26 mouse cellular contexts compared by ENCODE assay signal in genomic region chr2:102287369-102287768, GRCm38 (mm10).
DNase-seq lines count a peak whose midpoint lies in the region; ATAC-seq and TF ChIP-seq lines count a peak whose summit lies in the region.
"Had no signal": no experiment of that assay in that cellular context is flagged by ENCODE, and none has a peak within 500 bp of the region (broad histone marks: within the 10 kb centered on the region; RNA-seq: fewer than 3 reads in every experiment).

No protein-coding gene starts in this region.

- no peak overlapping the region for H3K9ac ChIP-seq in lung, postnatal 0 days (replicated peaks; ENCODE audit: low read depth)
- H3K9ac ChIP-seq: embryonic facial prominence, embryonic 12.5 days; limb, embryonic 12.5 days; liver, embryonic 15.5 days; lung, embryonic 15.5 days; midbrain, embryonic 13.5 days; neural tube, embryonic 15.5 days; stomach, embryonic 15.5 days had no signal

- H3K4me2 ChIP-seq in lung, postnatal 0 days (replicated peaks; ENCODE audit: low read depth, low read length), result no peak overlapping the region
- H3K4me2 ChIP-seq: embryonic facial prominence, embryonic 12.5 days; limb, embryonic 12.5 days; liver, embryonic 15.5 days; lung, embryonic 15.5 days; midbrain, embryonic 13.5 days; neural tube, embryonic 15.5 days; stomach, embryonic 15.5 days had no signal

- DNase-seq in lung, postnatal 0 days (ENCODE audit: low spot score), result peak; percentile 46
- DNase-seq in lung, postnatal 14 days, result no peak
- DNase-seq in kidney, adult 11 months, result peak; percentile 46
- DNase-seq in kidney, adult 9 months, result peak; percentile 56
- peak; percentile 16 for DNase-seq in kidney, postnatal 10 days
- no peak for DNase-seq in frontal cortex, postnatal 36 days (ENCODE audit: low spot score in 2 of 2)
- no peak for DNase-seq in adrenal gland, adult 18-20 months (ENCODE audit: low spot score in 2 of 2)
- no peak for DNase-seq in spleen, adult 12 weeks (ENCODE audit: low spot score)
- DNase-seq: adrenal gland, postnatal 25 days; cerebellum, adult 11-12 months; cerebellum, adult 9-11 months; embryo, embryonic 11 days; layer of hippocampus, adult 9-11 months; retina, postnatal 1 day; right cerebral cortex, postnatal 14 days; thymus, postnatal 14 days had no signal

- TF ChIP-seq EP300 in lung, postnatal 0 days (IDR thresholded peaks at IDR 0.05), result peak; percentile 53

- no peaks in the 10 kb centered on the region for H3K27me3 ChIP-seq in lung, postnatal 0 days (replicated peaks; ENCODE audit: insufficient read depth, low read length)
- H3K27me3 ChIP-seq: embryonic facial prominence, embryonic 12.5 days; limb, embryonic 12.5 days; liver, embryonic 15.5 days; lung, embryonic 15.5 days; midbrain, embryonic 13.5 days; neural tube, embryonic 15.5 days; stomach, embryonic 15.5 days had no signal

- peak; percentile 70 for ATAC-seq in lung, postnatal 0 days
- ATAC-seq: forebrain, embryonic 16.5 days; hindbrain, embryonic 16.5 days; midbrain, embryonic 13.5 days had no signal

- H3K9me3 ChIP-seq in lung, postnatal 0 days (ENCODE audit: low read length), result no peaks in the 10 kb centered on the region
- H3K9me3 ChIP-seq: embryonic facial prominence, embryonic 12.5 days; limb, embryonic 12.5 days; liver, embryonic 15.5 days; lung, embryonic 15.5 days; midbrain, embryonic 13.5 days; neural tube, embryonic 15.5 days; stomach, embryonic 15.5 days had no signal

- TF ChIP-seq CTCF in lung, postnatal 0 days (IDR thresholded peaks at IDR 0.05), result no peak

- WGBS in lung, postnatal 0 days, result 72% methylated on average over 3 of the region's 3 CpGs

- H3K4me3 ChIP-seq in lung, postnatal 0 days (ENCODE audit: low read depth, low read length), result no peak overlapping the region
- H3K4me3 ChIP-seq: embryonic facial prominence, embryonic 12.5 days; limb, embryonic 12.5 days; liver, embryonic 15.5 days; lung, embryonic 15.5 days; megakaryocyte, embryonic 14.5 days; midbrain, embryonic 13.5 days; neural tube, embryonic 15.5 days; stomach, embryonic 15.5 days had no signal

- no peaks in the 10 kb centered on the region for H3K4me1 ChIP-seq in lung, postnatal 0 days (ENCODE audit: insufficient read depth, low read depth, low read length)
- H3K4me1 ChIP-seq: embryonic facial prominence, embryonic 12.5 days; liver, embryonic 15.5 days; lung, embryonic 15.5 days; megakaryocyte, embryonic 14.5 days; midbrain, embryonic 13.5 days; neural tube, embryonic 15.5 days; stomach, embryonic 15.5 days had no signal

- H3K36me3 ChIP-seq in lung, postnatal 0 days (ENCODE audit: insufficient read depth, low read length), result no peaks in the 10 kb centered on the region
- H3K36me3 ChIP-seq: embryonic facial prominence, embryonic 12.5 days; limb, embryonic 12.5 days; liver, embryonic 15.5 days; lung, embryonic 15.5 days; midbrain, embryonic 13.5 days; neural tube, embryonic 15.5 days; stomach, embryonic 15.5 days had no signal

- no peak overlapping the region for H3K27ac ChIP-seq in lung, postnatal 0 days (ENCODE audit: low read length)
- H3K27ac ChIP-seq: embryonic facial prominence, embryonic 12.5 days; limb, embryonic 12.5 days; liver, embryonic 15.5 days; lung, embryonic 15.5 days; midbrain, embryonic 13.5 days; neural tube, embryonic 15.5 days; stomach, embryonic 15.5 days had no signal

Comparison
In these comparisons a context has a peak if more than half of its experiments do, and no peak if none do; other contexts are left out.
1. DNase-seq: peak in lung, postnatal 0 days (single experiment), kidney, adult 11 months (single experiment), kidney, adult 9 months (single experiment) and kidney, postnatal 10 days (single experiment); none in lung, postnatal 14 days (single experiment), frontal cortex, postnatal 36 days (0 of 2), adrenal gland, adult 18-20 months (0 of 2) and spleen, adult 12 weeks (single experiment).